Mouse (Mus musculus) urinary bladder, postnatal 14 days (tissue): ENCODE data around the gene Sfxn3.

ENCODE experiments used
- DNase-seq: peaks from one replicate; pipeline ENCODE4 v3.0.0; 2021; ENCODE audit warnings: low spot score

The Sfxn3 gene

GRCm38 (mm10) chr19:45047417-45047934, at the start of gene Sfxn3:
Gene Sfxn3 (plus strand): TSS chr19:45047503.
- DNase-seq: peak; percentile 97

- no peak for DNase-seq
Measured at GRCm38 (mm10) chr19:44997786-44998185, 49.5 kb upstream of the Sfxn3 start.

DNA sequence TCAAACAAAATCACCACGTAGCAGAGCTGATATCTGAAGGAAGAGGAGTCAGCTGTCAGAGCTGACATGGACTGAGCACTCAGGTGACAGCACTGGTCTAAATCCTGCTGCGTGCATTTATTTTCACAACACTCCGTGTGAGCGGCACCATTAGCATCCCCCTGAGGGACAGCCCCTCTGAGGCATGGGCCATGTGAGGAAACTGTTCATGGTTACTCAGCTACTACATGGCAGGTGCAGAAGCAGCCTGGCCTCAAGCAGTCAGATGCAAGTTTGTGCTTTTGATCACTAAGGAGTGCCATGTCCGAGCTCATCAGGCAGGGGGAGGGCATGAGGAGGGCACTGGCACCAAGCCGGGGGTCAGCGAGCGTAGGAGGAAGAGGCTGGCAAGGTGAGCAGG, 47.7 kb upstream of the Sfxn3 start:
- DNase-seq: no peak

DNA sequence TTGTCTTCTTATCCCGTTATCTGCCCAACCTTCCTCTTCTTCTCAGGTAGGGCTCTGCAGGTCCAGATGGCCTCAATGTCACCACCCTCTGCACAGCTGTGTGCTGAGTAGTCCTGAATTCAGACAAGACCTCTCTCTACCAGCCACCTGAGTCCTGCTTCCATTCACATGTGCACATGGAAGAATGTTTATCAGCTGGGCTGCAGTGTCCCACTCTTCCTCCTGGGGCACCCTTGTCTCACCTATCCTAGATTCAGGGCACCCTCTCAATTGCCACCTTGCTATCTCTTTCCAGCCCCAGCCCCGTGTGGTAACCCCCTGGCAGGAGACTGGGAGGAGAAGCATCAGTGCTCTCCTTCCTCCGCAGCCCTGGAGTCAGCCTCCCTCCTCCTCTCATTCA, 45.0 kb upstream of the Sfxn3 start:
- no peak for DNase-seq

DNA sequence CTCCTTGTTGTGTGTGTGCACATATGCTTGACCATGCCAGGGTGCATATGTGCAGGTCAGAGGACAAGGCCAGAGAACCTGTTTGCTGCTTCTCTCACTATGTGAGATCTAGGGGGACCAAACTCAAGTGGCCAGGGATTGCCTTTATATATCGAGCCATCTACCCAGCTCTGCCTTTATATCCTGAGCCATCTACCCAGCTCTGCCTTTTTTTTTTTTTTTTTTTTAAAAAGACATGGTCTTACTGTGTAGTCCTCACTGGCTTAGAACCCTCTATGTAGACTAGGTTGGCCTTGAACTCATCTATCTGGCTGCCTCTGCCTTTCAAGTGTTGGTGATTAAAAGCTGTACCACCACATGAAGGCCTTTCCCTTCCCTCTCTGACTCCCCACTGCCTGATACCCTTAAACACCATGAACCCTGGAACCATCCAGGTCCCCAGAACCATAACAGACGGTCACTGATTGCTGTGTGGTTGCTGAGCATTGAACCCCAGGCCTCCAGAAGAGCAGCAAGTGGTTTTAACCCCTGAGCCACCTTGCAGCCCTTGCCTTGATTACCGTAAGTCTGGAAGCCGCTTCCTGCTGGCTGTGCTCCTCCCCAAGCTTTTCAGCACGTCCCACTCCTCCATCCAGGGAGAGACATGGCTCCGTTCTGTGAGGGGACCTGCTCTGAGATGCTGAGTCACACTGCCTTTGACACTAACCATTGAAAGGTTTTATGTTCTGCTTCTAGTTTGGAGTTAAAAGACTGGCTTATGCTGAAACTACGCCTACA, 43.4 kb upstream of the Sfxn3 start:
- DNase-seq: no peak

DNA sequence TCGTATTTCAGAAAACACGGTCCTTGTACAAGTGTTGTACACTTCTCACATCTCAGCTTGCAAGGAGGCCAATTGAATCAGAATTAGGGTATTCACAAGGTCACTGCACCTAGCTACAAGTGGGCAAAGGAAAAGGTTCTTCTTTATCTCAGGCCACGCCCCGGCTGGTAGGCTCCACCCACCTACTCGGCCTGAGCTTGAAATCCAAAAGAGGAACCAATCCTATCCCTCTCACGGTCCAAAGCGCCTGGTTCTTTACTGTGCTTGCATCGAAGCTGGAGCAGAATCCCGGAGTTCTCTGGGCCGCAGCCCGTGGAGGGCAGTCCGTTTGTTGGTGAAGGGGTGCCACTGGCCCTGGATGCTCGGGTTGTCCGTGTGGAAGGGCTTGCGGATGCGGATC, 41.9 kb upstream of the Sfxn3 start, which contains the start of gene Twnk:
TSS of gene Twnk (plus strand) at position 220 of the 400 bp plus-strand sequence.
- peak; percentile 72 for DNase-seq

DNA sequence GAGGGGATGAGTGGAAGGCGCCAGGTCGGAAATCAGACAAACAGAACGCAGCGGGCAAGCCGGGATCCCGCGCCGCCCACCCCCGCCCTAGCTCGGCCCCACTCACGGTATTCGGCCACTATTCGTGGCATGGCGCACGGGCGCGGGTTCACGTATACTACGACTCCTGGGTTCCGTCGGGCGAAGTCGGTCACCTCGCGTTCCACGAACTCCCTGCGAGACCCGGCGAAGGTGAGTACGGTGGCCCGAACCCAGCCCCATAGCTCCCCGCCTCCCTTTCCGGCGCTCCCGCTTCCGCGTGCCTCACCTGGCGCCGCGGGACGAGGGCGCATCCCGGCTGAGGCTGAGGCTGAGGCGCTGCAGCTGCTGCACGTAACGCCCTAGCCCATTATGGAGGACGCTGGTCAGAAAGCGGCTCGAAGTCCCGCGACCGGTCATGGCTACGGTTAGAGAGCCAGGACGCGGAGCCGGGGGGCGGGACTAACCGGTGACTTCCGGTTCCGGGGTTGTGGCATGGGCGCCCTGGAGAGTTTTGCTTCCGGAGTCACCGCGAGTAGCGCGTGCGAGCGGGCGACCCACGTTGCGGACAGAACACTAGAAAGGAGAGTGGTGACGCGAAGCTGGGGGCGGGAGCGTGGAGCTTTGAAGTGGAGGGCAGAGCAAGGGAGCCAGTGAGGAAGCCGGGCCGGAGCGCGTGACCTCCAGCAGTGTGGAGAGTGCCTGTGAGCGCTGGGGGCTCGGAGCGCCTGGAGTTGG, 41.2 kb upstream of the Sfxn3 start, which contains the start of gene Mrpl43:
TSS of gene Mrpl43 (minus strand) at position 486 of the 756 bp plus-strand sequence.
- peak; percentile 96 for DNase-seq

DNA sequence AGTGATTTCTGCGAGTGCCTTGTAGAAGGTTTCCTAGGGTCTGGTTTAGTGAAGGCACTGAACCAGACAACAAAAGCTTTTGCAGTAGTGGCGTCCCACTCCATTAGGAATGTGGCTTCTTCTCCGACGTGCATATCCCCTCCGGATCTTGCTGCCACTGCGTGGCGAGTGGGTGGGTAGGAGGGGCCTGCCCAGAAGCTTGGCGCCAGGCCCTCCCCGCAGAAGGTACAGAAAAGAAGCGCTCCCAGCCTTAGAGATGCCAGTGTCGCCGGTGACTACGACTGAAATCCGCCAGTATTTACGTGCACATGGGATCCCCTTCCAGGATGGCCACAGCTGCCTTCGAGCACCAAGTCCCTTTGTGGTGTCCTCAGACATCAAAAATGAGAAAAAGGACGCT, 40.3 kb upstream of the Sfxn3 start:
- DNase-seq: no peak

- no peak for DNase-seq
Measured at GRCm38 (mm10) chr19:45007425-45008191, 39.7 kb upstream of the Sfxn3 start.

DNA sequence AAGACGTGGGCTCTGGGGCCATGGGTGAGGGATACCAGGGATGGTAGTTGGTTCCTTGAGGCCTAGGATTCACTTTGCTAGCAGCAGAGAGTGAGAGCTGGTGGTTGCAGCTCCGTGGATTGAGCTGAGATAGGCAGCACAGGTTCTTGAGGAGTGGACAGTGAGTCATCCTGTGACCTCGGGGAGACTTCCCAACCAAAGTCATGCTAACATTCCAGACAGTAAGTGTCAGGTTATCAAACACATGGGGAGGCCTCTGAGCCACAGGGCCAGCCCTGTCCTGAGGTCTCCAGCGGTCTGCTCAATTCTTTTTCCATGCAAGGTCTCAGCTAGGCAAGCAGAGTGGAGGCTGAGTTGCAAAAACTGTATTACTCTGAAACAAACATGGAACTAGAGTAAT, 36.7 kb upstream of the Sfxn3 start:
- no peak for DNase-seq

DNA sequence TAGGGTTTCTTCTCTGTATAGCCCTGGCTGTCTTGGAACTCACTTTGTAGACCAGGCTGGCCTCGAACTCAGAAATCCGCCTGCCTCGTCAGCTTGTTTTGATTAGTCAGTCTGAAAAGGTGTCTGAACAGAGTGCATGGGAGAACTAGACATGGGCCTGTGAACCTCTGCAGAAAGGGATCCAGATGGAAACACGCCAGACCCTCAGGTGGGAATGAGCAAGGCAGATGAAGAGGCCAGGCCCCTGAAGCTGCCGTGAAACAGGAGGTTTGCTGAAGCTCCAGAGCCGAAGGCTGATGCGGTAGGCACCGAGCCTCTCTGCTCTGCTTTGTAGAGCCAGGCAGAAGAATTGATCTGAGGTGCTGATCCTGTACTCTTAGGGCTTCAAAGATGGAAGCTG, 35.1 kb upstream of the Sfxn3 start:
- no peak for DNase-seq

- DNase-seq: no peak
Measured at GRCm38 (mm10) chr19:45012636-45013035, 34.7 kb upstream of the Sfxn3 start.

DNA sequence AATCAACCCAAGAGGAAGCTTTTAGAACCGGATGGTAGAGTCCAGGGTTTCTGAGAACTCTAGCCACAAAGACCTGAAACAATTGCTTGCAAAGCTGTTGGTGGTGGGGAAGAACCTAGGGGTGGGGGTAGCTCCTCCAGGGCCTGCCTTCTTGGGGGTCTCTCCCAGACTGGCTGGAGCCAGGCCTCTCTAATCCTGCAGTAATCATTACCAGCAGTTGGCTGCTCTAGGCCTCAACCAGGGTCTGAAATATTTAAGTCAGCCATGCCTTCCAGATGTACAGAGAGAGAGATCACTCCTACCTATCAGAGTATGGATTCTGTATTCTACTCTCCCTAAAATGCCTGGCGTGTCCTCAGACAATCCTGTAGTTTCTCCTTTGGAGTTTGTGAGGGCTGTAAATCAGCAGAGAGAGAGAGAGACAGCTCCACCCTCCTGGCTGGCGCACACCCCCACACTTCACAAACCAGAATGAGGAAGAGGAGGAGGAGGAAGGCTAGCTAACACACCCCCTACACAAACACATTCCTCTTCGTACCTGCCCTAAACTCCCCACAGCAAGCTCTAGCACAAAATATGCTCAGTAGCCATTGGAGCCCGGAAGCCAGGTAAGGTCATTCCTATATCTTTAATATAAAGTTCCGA, 33.6 kb upstream of the Sfxn3 start:
- DNase-seq: no peak

DNA sequence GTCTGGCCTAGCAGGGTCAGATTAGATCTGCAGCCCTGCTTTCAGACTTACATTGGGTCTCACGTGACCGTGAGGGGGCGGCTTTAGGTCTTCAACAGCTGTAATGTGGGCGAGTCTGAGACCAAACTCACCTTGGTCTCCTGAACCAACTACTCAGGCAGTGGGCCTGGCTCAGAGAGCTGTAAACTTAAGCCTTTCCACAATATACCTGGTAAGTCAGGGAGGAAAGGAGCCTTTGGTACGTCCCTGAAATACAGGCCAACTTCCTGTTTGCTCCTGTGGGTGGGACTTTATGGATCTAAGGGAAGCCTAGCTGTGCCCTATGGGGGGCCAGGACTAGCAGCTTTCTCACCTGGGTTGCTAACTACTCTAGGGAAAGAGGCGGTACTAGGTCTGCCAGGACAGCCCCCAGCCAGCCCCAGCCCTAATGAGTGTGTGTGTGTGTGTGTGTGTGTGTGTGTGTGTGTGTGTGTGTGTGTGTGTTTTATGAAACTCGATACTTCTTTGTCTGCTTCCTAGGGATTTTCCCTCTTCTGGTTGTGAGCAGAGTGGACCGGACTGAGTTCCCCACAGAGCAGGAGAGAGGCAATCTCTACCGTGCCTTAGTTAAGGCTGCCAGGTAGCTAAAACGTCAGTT, 32.9 kb upstream of the Sfxn3 start, which contains the start of gene Lzts2:
TSS of gene Lzts2 (plus strand) at position 80 of the 637 bp plus-strand sequence.
- no peak for DNase-seq

GRCm38 (mm10) chr19:45014981-45015402, 32.3 kb upstream of the Sfxn3 start:
- peak; percentile 70 for DNase-seq

- peak; percentile 74 for DNase-seq
Measured at GRCm38 (mm10) chr19:45015518-45016281, 31.6 kb upstream of the Sfxn3 start.

DNA sequence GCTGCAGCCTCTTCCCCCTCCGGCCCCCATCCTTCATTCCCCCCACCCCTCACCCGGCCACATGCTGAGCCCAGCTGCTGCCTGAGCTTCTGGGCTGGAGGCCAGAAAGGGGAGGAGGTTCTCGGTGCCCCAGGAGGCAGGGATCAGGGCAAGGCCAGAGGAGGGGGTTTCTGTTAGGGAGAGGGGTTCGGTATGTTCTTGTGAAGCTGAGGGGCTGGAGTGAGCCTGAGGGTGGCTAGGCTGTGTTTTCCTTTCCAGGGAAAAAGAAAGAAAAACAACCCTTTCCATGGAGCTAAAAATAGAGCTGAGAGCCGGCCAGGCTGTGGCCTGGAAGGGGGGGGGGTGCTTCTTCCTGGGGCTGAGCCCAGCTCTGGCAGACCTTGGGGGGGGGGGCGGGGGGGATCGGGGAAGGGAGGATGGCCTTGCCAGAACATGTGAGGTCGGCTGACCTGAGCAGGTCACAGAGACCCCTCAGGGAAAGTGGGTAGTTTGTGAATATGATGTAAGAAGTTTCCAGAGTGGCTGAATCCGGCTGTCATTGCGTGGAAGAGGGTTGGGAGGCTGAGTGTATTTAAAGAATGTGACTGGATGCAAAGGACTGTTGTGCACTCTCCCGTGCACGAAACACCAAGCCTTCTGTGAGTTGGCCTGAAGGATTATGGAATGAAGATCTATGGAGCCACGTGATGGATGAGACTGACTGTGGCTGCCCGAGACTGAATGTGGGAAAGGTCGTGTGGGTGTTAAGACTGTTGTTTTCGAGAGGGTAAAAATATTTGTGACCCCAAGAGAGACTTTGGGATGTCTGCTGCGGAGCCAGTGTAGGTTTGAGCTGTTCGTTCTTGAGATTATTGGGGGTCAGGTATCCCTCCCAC, 30.7 kb upstream of the Sfxn3 start:
- peak; percentile 76 for DNase-seq

GRCm38 (mm10) chr19:45017216-45017771, 30.0 kb upstream of the Sfxn3 start:
- DNase-seq: peak; percentile 86

DNA sequence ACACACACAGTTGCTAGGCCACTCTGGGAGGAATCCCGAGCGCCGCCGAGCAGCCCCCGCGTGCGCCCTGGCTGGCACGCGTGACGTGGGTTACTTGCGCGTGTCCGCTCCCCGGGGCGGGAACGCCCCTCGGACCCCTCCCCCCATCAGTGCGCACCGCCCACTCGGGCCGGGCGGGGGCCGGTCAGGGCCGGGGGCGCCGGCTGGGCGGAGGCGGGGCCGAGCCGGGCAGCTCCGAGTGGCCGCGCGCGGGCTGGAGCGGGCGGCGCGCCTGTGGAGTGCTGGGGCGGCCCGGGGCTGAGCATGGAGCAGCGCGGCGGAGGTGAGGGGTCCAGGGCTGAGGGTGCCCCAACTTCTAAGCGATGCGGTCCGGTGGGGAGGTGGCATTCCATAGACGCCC, 29.4 kb upstream of the Sfxn3 start:
- peak; percentile 89 for DNase-seq
